Mouse (Mus musculus) frontal cortex, postnatal 14 days (tissue): ENCODE measurements around the gene Cdh5.
"Not testable (repeated sequence)": the region's sequence is repeated elsewhere in the genome, so short reads cannot be mapped to it uniquely, and the experiment has no call there.

ENCODE experiments used
- DNase-seq, 2 experiments: peaks; one replicate each; pipeline ENCODE4 v3.0.0; 2022; ENCODE audit warnings: low spot score in 2 of 2

The Cdh5 gene

DNA sequence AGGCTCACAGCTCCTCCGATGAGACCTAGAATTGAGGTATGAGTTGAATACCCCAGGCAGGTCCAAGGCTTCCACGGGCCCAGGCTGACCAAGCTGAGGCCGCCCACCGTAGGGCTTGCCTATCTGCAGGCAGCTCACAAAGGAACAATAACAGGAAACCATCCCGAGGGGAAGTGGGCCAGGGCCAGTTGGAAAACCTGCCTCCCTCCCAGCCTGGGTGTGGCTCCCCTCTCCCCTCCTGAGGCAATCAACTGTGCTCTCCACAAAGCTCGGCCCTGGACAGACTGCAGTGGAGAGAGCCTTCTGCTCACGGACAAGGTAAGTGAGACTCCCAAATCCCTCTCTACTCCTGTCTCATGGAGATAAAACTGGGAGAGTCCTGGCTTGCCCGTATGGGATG, at the start of gene Cdh5:
TSS of gene Cdh5 (plus strand) at position 211 of the 400 bp plus-strand sequence.
- DNase-seq, result no peak

DNA sequence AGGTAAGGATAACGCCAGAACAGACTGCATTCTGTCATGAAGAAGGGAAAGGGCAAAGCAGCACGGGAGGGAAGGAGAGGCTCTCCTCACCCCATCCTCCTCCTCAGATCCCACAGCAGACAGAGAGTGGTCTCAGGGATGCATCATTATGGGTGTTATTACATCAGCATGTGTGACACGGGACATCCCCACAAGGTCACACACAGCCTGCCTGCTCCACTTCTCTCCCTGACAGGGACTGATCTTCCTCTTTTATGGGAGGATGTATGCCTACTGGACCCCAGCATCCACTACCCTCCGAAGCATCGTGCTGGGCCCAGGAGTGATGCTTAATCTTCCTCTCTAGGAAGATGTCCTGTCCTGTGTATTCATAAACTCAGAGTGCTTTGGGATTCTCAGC, 41.5 kb upstream of the Cdh5 start:
- no peak for DNase-seq

DNA sequence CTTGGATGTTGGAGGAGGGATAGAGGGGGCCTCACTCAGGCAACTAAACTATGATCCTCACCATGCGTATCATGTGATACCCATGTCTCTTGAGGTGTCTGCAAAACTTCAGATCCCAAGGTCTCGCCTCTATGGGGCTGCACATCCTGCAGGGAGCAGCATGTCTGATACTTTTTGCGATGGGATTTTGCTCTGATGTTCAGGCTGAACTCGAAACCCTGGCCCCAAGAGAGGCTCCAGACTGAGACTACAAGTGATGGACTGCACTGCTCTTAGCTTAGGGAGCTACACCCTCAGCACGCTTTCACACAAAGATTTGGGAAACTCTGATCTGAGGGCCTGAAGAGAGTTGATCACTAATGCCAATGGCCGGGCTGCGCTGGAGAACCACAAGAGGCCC, 41.0 kb upstream of the Cdh5 start:
- no peak for DNase-seq

DNA sequence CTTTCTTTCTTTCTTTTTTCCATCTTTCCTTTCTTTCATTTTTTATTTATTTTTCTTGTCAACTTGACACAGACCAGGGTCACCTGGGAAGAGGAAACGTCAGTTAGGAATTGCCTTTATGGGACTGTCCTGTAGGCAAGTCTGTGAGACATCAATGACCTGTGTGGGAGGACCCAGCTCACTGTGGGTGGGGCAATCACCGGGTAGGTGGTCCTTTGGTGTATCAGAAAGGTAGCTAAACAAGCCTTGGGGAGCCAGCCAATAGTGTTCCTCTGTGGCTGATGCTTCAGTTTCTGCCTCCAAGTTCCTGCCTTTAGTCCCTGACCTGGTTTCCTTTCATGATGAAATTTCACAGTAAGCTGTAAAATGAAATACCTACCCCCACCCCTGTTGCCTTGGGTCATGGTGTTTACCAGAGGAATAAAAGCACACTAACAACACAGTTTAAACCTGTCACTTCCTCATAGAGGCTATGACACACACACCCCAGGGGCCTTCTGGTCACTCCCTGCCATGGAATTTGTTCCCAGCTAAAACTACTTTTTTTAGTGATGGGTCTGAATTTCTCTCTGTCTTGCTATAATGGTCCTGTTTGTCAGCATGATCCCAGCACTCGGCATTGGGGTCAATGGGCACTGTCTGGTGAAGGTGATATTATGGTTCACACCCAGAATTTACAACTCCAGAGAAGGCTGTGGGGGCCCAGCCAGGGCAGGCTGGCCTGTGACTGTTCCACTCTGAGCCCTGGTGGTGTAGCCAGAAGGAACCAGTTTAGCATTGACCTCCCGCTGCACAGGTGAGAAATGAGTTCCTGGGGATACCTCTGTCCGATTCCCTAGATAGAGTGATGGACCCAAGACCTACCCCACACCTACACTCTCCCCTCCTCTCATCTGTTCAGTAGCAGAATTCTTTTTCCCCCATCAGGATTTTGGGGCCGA, 40.1 kb upstream of the Cdh5 start:
- DNase-seq, result no peak

DNA sequence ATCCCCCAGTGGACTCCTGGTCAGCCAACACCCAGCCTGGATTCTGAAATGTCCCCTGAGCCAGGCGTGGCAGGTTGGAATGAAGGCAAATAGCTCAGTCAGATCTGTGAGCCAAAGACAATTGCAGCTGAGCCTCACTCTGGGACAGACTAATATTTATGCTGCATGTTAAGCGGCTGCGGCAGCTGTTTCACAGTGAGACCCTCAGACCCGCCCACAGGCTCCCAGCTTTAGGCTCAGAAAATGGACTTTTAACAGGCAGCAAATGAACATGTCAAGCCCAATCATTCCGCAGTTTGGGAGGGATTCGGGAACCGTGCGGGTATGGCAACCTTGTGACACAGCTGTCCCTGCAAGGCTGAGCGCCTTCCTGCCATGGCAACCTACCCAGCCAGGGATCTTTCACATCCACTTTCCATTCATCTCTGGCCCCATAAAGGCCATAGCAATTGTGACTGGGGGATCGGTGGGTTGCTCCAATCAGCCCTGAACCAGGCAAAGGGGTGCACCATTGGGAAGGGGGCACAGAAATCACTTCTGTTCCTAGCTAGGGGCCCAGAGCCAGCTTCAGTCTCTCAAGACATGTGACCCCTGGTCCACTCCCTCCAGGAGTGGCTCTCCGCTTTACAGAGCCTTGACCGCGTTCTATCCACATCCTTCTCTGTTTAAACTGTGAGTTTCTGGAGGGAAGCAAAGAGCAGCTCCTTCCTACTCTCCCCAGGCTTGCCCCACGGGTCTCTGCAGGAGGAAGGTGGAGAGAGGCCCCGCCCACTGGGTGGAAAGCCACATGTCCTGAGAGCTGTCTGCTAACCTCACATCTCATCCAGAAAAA, 39.2 kb upstream of the Cdh5 start:
- no peak for DNase-seq

DNA sequence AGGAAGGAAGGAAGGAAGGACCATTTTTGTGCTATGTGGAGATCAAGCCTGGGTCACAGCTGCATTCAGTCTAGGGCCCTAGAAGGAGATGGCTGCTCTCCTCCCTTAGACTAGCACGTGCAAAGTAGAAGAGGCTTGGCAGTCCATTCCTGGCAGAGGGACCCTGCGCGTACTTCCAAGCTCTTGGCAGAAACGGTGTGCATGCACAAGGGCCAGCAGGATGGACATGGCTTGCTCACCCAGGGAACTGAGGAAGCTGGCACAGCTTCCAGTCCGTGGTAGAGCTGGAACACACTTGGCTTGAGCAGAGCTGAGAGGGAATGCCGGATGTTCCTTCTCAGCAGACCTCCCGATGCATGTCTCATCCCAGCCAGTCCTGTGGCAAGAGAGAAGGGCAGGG, 36.2 kb upstream of the Cdh5 start:
- no peak for DNase-seq

DNA sequence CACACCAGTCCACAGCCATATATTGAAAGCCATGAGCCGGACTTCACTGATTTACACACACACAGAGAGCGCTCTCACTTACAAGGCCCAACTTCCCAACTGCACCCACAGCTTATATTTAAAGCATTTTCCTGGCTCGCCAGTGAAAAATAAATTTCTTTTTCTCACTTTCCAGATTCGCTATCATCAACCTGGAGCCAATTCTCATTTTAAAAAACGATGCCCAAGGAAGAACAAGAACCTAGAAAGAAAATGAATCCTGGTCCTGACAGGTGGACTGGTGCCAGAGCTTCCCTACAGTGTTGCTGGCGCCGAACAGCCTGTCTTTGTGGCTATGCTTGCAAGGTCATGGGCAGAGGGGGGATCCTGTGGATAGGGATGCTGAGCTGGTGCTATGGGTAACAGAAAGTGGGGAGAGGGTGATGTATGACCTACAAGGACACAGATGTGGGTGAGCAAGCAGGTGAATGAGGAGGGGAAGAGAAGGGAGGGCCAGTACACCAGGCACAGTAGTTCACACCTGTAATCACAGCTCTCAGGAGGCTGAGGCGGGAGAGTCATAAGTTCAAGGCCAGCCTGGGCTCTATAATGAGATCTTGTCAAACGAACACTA, 35.4 kb upstream of the Cdh5 start:
- no peak for DNase-seq

DNA sequence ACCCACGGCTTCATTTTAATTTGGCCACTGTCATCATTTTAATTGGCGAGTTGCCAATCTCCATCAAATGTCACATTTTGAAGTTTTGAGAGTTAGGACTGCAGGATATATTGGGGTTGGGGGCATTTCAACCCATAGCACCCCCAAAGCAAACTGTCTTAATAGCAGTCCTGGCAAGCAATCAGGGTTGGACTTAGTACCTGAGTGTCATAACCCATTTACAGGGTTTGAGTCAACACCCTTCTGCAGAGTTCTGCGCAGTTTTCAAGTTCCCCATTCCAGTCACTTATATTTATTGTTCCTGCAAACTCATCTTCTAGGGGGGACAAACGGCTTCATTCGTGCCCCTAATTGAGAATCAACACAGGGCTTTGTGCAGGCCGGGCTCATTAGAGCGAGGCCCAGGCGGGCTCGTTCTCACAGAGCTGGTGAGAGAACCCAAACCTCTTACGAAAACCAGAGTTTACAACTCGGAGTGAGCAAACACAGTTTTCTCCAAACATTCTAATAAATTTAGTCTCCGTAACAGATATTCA, 34.0 kb upstream of the Cdh5 start:
- DNase-seq, result no peak

DNA sequence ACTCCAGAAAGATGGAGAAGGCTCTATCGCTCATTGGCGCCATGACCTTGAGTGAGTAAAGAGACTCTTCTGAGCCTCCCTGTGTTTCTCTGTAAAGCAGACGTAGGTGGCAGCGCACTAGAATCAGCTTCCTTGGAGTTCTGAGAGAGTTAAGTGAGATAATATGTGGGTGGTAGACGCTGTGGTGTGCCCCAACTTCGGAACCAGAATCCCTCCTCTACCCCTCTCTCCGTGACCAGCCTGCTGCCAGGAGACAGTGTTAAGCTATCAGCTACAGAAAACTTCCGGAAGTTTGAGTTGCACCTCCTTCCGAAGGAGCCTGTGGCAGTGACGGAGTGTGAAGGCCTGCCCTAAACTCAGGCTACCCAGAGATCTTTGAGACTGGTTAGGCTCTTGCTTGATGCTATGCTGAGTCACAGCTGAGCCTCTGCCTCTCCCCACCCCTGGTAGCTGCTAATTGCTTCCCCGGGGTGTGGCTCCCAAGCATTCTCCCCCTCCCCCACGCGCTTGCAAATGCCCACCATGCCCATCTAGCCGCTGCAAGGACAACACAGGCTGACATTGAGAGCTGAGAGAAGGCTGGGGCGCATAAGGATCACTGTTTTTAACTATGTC, 32.9 kb upstream of the Cdh5 start:
- DNase-seq, result no peak

DNA sequence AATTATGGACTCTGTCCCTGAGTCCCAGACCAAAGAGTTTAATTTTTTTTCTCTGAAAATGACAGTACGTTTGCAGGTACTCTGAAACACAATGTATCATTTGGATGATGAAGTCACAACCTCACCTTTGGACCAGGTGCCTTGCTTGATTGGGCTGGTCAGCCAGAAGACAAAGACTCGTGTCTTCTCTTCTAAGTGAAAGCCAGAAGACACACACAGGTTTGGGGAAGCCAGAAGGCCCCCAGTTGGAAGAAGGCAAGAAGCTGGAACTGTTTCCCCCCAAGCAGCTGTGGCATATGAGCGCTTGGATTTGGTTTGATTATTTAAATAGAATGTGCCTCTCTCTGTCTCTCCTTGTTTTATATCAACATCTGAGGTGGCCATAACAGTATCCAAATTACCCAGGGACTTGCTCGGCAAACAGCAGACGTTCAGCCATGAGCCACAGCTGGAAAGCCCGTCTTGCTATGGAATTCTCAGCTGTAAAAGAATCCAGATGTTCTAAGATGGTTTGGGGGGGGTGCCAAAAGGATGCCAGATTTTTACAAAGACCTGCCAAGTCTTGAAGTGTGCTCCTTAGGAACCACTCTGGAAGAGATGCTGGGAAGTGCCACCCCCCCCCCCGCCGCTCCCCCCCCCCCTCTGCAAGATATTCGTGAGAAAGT, 31.1 kb upstream of the Cdh5 start:
- DNase-seq, result not testable (repeated sequence)

DNA sequence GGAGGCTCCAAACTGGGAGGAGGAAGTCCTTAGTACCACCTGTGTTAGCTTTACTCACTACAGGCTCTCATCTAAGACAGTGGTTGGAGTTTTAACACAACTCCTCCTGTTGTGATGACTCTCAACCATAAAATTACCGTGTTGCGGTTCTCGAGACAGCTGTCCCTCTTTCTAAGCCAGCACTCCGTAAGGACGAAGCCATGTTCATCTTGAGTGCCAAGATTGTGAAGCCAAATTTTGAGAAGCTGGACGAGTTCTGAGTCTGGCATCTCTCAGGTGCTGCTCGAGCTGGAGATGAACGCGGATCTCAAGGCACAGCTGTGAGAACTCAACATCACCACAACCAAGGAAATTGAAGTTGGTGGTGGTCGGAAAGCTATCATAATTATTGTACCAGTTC, 30.5 kb upstream of the Cdh5 start:
- no peak for DNase-seq

DNA sequence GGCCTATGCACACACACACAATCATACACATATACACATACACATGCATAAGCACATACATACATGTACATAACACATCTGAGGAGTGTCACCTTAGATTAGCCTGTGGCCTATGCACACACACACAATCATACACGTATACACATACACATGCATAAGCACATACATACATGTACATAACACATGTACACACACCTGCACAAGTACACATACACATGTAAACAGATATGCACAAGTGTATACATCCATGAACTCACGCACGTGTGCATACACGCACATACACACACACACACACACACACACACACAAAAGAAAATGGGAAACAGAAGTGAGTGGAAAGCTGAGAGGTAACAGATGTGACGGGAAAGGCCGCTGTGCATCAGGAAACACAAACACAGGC, 26.3 kb upstream of the Cdh5 start:
- no peak for DNase-seq

DNA sequence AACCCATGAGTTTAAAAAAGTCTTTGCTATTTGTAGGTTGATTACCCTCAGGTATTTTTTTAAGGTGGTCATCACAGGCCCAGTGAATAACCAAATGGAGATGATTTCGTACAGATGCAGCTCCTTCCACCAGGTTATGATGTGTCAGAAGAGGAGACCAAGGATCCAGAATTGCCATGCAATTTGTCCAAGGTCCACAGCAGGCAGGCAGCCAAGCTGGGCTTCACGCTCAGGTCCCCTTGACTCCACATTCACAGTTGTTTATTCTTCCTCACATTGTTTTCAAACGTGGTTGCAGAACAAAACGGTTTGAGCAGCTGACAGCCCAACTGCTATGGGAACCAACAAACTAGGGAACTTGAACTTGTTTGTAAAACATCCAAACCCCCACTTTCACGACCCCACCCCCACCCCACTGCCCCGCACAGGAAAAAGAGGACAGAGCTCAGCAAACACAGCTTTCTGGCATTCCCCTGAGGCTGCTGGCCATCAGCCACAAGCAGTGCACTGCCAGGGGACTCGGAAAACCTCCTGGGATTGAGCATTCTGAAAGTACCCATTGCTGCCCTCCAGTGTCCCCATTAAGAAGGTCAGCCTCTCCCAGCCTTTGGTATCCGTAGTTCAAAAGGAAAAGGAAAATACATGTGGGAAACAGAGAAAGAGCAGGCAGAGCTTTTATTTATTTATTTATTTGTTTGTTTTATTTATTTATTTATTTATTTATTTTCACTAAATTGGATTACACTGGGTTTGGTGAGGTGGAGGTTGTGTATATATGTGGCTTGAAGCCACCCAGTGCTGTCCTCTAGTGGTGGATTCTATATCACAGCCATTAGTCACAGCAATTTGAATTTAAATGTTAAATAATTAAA, 24.6 kb upstream of the Cdh5 start:
- DNase-seq, result no peak

DNA sequence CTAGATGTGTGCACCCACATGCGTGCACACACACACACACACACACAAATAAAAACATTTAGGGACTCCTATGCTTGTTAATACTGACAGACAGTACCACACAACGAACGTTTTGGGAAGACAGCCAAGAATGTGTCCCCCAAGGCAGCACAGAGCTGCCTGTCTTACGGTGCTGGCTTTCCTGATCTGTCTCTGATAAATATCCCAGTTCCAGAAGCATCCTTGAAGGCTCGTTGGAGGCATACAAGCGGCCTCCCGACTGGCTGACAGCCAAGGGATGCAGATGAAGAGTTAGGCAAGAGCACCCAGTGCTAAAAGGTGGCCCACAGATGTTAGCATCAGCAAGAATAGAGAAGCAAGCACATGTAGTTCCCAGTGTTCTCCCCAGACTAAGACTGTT, 23.3 kb upstream of the Cdh5 start:
- DNase-seq, result no peak

DNA sequence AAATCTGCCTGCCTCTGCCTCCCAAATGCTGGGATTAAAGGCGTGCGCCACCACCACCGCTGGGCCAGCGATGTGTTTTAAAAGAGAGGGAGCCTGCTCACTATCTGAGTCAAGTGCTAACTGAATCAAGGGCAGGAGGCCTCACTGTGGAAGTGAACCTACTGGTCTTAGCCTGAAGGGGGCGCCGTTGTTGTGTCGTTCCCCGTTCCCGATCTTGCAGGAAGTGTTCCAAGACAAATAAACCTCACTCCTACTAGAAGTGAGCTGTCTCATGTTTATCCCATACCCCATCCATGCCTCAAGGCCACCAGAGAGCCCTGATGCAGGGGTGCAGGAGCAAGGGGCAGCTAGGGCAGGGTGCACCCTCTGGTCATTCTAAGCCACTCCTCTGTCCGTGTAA, 16.1 kb upstream of the Cdh5 start:
- no peak for DNase-seq

DNA sequence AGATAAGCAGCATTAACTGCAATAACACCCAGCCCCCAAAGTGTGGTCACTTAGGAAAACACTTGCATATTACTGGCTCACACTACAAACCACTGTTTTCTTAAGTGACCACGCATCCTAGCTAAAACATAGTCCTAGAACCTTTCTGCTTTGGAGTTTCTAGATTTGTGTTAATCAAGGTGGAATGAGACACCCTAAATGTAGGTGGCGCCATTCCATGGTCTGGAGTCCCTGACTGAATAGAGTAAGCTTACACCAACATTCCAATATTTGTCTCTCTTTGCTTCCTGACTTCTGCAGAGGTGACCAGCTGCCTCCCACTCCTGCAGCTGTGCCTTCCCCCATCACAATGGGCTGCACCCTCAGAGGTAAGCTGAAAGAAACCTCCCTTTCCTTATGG, 14.8 kb upstream of the Cdh5 start:
- no peak for DNase-seq

DNA sequence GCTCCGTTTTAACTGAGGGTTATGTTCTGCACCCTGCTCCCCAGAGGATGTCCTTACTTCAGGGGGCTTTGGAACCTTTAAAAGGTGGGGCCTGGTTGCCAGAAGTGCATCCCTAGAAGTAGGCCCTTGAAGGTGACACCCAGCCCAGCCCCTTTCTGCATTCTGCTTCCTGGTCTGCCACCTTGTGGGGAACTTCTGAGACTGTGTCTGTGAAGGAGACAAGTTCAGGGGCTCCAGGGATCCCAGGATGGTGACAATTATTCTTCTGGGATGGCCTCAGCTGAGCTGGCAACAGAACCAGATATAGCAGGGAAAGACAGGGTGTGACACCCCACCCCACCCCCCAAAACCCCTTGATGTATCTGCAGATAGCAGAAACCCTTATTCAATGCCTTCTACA, 14.3 kb upstream of the Cdh5 start:
- DNase-seq, result no peak

DNA sequence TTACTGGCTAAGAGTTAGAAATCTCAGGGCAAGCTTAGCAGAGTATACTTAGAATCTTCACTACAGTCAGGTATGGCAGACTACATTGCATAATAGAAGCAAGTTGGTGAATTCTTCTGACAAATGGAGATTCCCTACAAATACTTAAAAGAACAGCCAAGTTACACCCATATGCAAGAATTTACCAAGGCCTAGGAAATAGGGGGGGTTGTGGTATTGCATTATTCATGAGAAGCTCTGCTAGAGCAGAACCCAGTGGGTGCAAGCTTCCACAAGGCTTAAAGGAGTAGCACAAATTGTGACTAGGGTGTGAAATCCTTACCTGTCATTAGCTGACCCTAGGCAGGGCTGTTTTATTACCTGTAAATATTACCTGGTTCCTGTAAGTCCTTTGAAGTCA, 13.5 kb upstream of the Cdh5 start:
- DNase-seq, result not testable (repeated sequence)

DNA sequence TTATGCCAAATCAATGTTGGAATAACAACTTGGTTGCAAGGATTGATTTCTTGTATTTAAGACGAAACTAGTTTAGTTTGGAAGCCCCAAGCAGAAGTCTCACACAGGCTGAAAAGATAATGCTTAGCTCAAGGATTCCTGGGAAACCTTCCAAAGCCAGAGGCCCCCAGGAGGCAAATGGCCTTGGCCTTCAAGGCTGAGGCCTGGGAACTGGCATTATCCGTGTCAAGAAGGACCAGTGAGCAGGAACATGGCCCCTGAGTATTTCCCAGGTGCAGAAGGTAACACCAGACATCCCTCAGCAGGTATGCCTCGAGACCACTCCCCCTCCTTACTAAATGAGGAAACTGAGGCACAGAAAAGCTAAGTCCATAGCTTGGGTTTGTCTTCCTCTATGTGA, 12.5 kb upstream of the Cdh5 start:
- DNase-seq, result no peak
